Mouse (Mus musculus) brain, embryonic 14.5 days (tissue): Measurements from ENCODE around the gene Ctbp2.

Experiments used
- CTCF ChIP-seq: fragments of 200-500 bp; IDR thresholded peaks from 2 replicates; pipeline ENCODE4 v1.5.1; 2012; ENCODE audit warnings: inconsistent platforms, mild to moderate bottlenecking, moderate library complexity, borderline replicate concordance; ENCODE audit not compliant: insufficient read depth, insufficient read length; ENCODE audit errors: extremely low read depth
- POLR2A ChIP-seq: fragments of 200-500 bp; IDR thresholded peaks from 2 replicates; pipeline ENCODE4 v1.6.1; 2012; ENCODE audit warnings: mild to moderate bottlenecking, inconsistent platforms, borderline replicate concordance; ENCODE audit not compliant: poor library complexity, insufficient read depth, insufficient read length, severe bottlenecking; ENCODE audit errors: extremely low read depth

DNA sequence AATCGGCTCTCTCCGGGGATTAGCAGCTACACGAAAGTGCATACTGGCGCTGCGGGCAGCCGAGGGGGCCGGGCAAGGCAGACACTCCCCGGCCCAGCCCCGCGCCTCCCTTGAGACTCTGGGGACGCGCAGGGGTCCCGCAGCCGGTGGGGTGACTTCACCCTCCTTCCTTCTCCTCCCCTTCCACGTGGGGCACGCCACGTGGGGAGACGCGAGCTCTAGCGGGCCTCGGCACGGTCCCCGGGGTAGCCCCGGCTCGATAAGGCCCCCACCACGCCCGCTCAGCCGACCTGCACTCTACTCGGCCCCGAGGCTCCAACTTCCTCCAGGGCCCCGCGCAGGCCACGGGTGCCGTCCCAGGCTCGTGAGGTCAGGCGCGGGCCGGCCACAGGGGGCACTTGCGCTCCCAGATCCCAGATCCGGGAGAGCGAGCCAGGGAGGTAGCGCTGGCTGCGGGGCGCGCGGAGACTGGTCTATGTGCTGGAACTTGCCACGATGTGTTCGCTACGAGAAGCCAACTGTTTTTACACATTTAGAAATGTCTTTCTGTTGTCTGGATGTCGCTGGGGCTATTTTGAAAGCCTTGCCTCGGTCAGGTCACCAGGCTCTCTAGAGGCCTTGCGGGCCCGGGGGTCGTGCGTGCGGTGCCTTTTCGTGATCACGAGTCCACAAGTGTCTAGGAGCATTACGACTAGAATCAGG, at the start of gene Ctbp2:
- peak; percentile 38; the same call in 1 of the 2 replicates for TF ChIP-seq CTCF
- 0 out of 2 replicates have a peak, but pooled peaks have one; percentile 12 for TF ChIP-seq POLR2A
